Mouse (Mus musculus) mouse embryonic stem cell (cell line): ENCODE results near the gene Eif1.

Experiments used
- in situ Hi-C, 2 experiments: fragments of 300-500 bp; cut with MboI; formaldehyde crosslinking; loops; 1 replicate in 1 of 2; 3 replicates in 1 of 2; pipeline ENCODE4 v1.14.3; 2019 to 2020; ENCODE audit warnings: low sequenced_read_pairs in 2 of 2, low pct_unique_long_range_greater_than_20kb in 1 of 2, mixed read lengths in 1 of 2; ENCODE audit not compliant: unreplicated experiment in 1 of 2

Gene Eif1

DNA sequence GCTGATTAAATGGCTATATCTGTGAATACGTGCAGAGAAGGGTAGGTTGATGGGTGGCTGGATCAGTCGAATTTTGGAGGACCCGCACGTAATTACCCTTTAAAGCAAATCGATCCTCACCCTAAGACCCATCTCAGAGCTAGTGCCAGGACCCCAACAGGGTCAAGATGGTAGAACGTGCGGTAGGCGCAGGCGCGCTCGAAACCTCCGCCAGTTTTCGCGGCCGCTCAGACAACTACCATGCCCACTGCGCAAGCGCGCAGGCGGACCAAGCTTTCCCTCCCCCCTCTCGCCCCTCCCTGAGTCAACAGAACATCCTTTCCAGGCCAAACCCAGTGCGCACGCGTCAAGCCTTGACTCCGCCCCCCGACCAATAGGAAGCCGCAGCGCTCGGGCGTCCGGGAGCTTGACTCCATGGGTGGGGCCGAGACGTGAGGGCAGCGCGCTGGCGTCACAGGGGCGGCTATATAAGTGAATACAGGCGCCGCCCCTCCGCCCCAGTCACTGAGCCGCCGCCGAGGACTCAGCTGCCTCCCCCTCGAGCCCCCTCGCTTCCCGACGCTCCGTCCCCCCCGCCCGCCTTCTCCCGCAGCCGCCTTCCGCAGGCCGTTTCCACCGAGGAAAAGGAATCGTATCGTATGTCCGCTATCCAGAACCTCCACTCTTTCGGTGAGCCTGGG is at the start of gene Eif1:
Gene Eif1, plus strand, starts transcription at position 394 of the 680 bp plus-strand sequence.
- in situ Hi-C loops, result no loop called here

- in situ Hi-C loops, result no loop called here
These were observed 47.8 kb upstream of the Eif1 start for GRCm38 (mm10) chr11:100271878-100272277.

- in situ Hi-C loops, result loop anchor here in 1 of 2 experiments (25.0 kb wide), 1 partner anchor 812 kb away; no protein-coding TSS in a partner anchor
These were observed 45.0 kb upstream of the Eif1 start for GRCm38 (mm10) chr11:100274719-100275118.

GRCm38 (mm10) chr11:100275466-100275865 is 44.2 kb upstream of the Eif1 start:
- in situ Hi-C loops, result loop anchor here in 1 of 2 experiments (25.0 kb wide), 1 partner anchor 813 kb away; no protein-coding TSS in a partner anchor

DNA sequence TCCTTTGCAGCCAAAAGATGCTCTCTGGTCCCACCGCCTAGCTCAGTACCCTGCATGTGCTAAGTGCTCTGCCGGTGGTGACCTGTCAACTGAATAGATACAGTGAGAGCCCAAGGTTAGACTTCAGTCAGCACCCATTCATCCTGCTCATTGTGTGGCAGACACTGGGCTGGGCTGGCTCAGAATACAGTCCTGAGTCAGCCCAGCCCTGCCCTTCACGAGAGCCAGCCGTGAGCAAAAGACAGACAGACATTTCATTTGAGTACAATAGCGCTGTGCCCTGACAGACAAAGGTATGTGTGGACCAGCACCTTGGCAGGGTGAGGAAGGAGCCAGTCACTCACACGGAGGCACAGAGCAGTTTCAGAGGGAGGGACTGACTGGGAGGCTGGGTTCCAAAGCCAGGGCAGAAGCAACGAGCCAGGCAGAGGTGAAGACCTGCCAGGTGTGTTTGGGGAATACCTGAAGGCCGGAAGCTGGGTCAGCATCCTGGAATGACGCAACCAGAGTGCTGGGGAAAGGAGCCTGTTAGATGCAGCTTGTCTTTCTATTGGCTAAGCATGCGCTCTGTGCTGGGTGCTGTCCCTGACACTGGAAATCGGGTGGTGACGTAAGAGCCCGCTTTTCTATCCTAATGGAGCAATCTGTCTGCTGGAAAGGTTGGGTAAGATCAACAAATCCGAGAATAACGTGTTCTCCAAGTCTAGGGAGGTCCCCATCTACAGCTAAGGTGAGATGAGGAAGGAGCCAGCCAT is 41.8 kb upstream of the Eif1 start:
- in situ Hi-C loops, result loop anchor here in 1 of 2 experiments (25.0 kb wide), 1 partner anchor 816 kb away; no protein-coding TSS in a partner anchor

GRCm38 (mm10) chr11:100278759-100279158 is 40.9 kb upstream of the Eif1 start:
- in situ Hi-C loops, result loop anchor here in 1 of 2 experiments (25.0 kb wide), 1 partner anchor 816 kb away; no protein-coding TSS in a partner anchor

DNA sequence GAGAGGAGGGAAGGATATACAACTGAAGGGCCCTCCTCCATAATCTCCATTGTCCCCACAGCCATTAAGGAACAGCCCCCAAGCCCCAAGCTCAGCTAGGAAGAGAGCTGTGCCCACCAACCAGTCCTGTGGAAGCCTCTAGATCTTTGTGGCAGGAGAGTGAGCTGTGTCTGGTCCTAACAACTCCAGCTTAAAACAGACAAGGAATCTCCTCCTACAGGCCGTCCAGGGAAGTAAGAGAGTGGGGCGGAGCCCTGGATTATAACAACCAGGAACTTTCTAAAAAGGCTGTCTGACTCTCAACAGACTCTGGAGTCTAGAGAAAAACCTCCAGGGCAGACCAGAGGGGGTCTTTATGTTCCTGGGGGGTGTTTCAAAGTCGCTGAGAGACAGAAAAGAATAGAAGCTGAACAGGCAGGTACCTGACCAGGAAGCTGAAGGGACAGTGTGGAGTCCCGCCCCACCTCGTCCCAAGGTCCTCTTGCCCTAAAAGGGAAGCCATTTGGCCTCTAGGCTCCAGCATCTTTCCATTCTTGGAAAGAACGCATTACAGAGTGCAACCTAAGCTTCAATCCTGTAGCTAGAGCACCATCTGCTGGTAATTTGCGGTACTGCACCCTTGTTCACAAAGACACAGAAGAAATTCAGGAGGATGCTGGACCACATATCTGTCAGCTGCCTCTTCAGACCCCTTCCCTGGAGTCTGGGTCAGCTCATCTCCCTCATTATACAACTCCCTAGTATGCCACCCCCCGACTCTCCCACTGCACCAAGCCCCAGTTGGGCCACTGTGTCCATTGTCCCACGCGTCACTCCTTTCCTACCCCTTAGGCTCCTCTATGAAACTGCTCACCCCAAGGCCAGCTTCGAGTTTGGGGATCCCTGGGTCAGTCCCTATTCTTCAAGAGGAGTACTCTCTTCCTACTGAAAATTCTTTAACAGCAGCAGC is 37.8 kb upstream of the Eif1 start:
- in situ Hi-C loops, result loop anchor here in 1 of 2 experiments (5.0 to 25.0 kb wide), 2 partner anchors 80 to 820 kb away; no protein-coding TSS in a partner anchor

DNA sequence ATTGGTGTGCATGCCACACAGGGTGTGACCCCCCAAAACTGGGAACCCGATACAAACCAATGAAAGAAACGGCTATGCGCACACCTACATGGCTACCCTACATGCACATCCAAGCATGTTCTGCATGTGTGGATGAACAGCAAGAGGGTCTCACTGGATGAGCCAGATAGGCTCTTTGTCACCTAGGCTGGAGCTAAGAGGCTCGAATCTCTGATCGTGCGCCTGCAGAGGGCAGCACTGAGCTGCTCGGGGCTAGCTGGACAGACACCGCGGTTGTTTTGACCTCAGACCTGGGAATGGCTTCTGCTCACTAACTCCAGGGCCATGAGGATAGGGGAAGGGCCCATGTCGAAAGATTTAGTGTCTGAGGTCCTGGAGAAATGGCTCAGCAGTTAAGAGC is 37.1 kb upstream of the Eif1 start:
- in situ Hi-C loops, result loop anchor here in 1 of 2 experiments (5.0 to 25.0 kb wide), 2 partner anchors 80 to 820 kb away; no protein-coding TSS in a partner anchor

GRCm38 (mm10) chr11:100284988-100285387 is 34.7 kb upstream of the Eif1 start:
- in situ Hi-C loops, result loop anchor here in 1 of 2 experiments (5.0 to 25.0 kb wide), 2 partner anchors 83 to 823 kb away; no protein-coding TSS in a partner anchor

DNA sequence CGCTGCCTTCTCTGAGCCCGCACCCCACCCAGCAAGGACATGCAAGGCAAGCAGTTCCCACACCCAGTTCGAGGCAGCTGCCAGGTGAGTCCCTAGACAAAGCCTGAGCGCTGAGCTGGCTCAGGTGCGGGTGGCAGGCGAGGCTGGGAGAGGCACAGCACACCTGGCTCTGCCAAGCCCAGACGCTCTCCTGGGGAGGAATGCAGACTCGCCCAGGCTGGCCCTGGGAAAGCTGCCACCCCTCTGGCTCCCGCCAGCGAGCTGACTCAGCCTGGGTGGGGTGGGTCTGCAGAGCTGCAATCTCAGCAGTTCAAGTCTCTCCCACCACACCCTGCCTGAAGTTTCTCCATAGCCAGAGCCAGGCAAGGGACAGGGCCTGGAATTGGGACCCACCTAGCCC is 32.7 kb upstream of the Eif1 start:
- in situ Hi-C loops, result loop anchor here in 1 of 2 experiments (25.0 kb wide), 1 partner anchor 825 kb away; no protein-coding TSS in a partner anchor

GRCm38 (mm10) chr11:100288942-100289341 is 30.7 kb upstream of the Eif1 start:
- in situ Hi-C loops, result loop anchor here in 1 of 2 experiments (25.0 kb wide), 1 partner anchor 827 kb away; no protein-coding TSS in a partner anchor

DNA sequence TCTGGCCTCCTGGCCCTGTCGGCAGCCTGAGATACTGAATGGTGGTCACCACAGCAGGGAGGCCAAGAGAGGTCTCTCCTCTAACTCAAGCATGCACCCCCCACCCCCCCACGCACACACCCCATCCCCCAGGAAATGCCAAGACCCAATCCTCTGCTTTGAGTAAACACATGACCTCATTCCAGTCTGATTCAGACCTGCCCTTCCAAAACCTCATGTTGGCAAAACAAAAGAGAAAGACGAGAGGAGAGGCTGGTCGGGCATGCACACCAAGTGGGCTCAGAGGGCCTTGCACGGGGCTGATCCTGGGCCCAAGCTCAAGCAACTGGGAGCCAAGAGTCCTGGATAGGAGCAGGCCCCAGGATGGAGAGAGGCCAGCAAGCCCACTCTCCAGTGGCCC is 29.4 kb upstream of the Eif1 start:
- in situ Hi-C loops, result loop anchor here (10.0 to 25.0 kb wide), 2 partner anchors 225 to 828 kb away; no protein-coding TSS in a partner anchor

DNA sequence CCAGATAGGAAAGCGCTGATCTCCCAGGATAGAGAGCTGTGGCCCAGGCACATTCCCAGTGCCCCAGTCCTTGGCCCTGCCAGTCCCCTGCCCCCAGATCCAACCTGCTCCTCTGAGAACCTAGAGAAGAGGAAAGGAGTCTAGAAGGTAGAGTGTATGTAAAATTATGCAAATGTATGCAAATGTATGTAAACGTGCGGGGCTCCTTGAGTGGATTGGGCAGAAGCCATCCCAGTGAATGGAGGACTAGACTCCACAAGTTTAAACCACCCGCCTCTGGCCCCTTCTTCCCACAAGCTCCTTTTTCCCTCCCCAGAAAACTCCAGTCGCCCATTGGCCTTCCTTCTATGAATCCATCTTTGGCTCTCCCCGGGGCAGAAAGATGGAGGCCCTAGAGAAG is 26.8 kb upstream of the Eif1 start:
- in situ Hi-C loops, result loop anchor here (10.0 to 25.0 kb wide), 2 partner anchors 228 to 831 kb away; no protein-coding TSS in a partner anchor

GRCm38 (mm10) chr11:100295308-100295707 is 24.4 kb upstream of the Eif1 start:
- in situ Hi-C loops, result loop anchor here (5.0 to 25.0 kb wide), 6 partner anchors 93 to 833 kb away; no protein-coding TSS in a partner anchor

DNA sequence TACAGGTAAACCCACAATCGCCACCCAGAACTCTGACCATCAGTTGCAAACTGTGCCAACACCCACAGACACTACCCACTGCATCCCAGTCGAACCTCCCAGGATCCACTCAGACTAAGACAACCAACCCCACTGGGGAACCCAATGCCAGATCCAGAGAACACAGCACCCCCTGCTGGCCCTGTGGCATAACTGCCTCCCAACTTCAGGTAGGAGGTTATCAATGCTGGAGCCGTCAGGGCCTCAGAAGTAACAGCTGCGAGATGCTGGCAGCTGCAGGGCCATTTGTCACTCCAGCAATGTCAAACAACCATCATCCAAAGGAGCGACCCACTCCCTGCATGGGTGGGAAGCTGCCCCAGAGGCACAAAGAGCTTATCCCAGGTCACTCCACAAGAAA is 21.9 kb upstream of the Eif1 start:
- in situ Hi-C loops, result loop anchor here (5.0 to 25.0 kb wide), 6 partner anchors 96 to 836 kb away; no protein-coding TSS in a partner anchor

DNA sequence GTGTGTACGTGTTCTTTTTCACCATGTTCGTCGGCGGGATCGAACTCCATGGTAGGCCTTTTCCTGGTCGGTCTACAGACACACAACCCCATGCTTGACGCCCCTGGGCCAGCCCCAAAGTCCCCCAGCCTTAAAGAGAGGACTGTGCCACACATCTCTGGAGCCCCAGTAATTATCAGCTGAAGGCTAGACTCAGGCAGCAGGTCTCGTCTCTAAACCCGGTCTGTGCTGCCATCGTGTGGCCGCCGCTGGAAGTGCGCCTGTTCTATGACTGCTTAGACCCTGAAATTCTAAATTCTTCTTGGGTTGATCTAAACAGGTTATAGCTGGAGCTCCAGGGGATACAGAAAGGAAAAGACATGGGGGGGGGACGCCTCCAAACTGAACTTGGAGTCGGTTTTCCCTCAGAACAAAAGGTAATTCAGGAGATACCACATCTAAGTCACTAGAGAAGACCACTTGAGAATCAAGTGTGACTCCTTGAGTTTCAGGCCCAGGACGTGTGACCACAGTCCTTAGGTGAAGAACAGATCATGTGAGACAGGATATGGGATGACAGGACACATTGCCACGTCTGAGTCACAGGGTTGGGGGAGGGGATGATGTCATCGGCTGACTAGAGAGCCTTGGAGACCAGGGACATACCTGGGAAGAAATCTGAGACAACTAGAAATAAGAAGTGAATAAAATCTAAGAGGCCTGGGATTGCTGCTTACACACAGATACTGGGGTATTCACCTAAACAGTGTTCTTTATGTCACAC is 21.2 kb upstream of the Eif1 start:
- in situ Hi-C loops, result loop anchor here (5.0 to 25.0 kb wide), 6 partner anchors 96 to 836 kb away; no protein-coding TSS in a partner anchor

DNA sequence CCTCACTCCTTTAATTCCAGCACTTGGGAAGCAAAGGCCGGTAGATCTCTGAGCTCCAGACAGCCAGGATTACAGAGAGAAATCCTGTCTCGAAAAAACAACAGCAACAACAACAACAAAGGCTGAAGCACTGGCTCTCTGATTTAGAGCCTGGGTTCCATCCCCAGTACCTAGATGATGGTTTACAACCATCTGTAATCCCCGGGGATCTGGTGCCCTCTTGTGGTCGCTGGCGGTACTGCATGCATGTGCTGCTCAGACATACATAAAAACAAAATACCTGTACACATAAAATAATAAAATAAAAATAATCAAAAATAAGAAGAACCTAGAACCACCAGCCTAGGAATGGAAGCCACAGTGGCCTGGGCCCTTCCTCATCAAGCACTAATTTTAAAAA is 19.4 kb upstream of the Eif1 start:
- in situ Hi-C loops, result no loop called here
